Mouse (Mus musculus): ENCODE measurements around the gene Clic1. TPM values are rescaled to one million over a fixed set of nuclear protein-coding genes. Genes with fewer than 3 reads are reported as not detected.
A peak's percentile ranks its signal among the peaks of the same experiment; 100 is the strongest.
"Not testable (repeated sequence)": the region's sequence is repeated elsewhere in the genome, so short reads cannot be mapped to it uniquely, and the experiment has no call there.

Gene Clic1
- polyA plus RNA-seq (2012; ENCODE audit: insufficient read depth, low replicate concordance) = 244 and 373 TPM in 2 replicates

- H3K36me3 ChIP-seq (replicated peaks; ENCODE audit: low read length) = peaks cover 32% of the 10 kb centered on the region
- no peaks in the 10 kb centered on the region for H3K27me3 ChIP-seq (replicated peaks)
- peak within 1 kb of the TSS; percentile 97 for H3K4me3 ChIP-seq (replicated peaks)
- no peaks in the 10 kb centered on the region for H3K9me3 ChIP-seq
- H3K4me1 ChIP-seq = peaks cover 73% of the 10 kb centered on the region
- TF ChIP-seq GATA1 (IDR thresholded peaks at IDR 0.05; ENCODE audit: borderline replicate concordance, low read length) (no peak), FLI1 (IDR thresholded peaks at IDR 0.05; ENCODE audit: low read length) (no peak)
These were observed at the start of gene Clic1 for GRCm38 (mm10) chr17:35049561-35050016. Gene Clic1, plus strand, starts transcription at chr17:35049966.

GRCm38 (mm10) chr17:35000717-35001451, 48.9 kb upstream of the Clic1 start, which contains the start of gene Vars:
Gene Vars, plus strand, starts transcription at chr17:35000987.
- TF ChIP-seq FLI1 (IDR thresholded peaks at IDR 0.05; ENCODE audit: low read length) (peak; percentile 51; the same call in 1 of the 2 replicates), GATA1 (IDR thresholded peaks at IDR 0.05; ENCODE audit: borderline replicate concordance, low read length) (no peak)
- Histone ChIP-seq H3K4me3 (replicated peaks) (peak within 1 kb of the TSS; percentile 100), H3K36me3 (replicated peaks; ENCODE audit: low read length) (peaks cover 56% of the 10 kb centered on the region), H3K9me3 (no peaks in the 10 kb centered on the region), H3K4me1 (peaks cover 78% of the 10 kb centered on the region), H3K27me3 (replicated peaks) (no peaks in the 10 kb centered on the region)

GRCm38 (mm10) chr17:35001452-35002152, 48.2 kb upstream of the Clic1 start:
- peaks cover 56% of the 10 kb centered on the region for H3K36me3 ChIP-seq (replicated peaks; ENCODE audit: low read length)
- TF ChIP-seq FLI1 (IDR thresholded peaks at IDR 0.05; ENCODE audit: low read length) (no peak), GATA1 (IDR thresholded peaks at IDR 0.05; ENCODE audit: borderline replicate concordance, low read length) (no peak)
- H3K9me3 ChIP-seq = no peaks in the 10 kb centered on the region
- no peaks in the 10 kb centered on the region for H3K27me3 ChIP-seq (replicated peaks)
- peaks cover 74% of the 10 kb centered on the region for H3K4me1 ChIP-seq
- H3K4me3 ChIP-seq (replicated peaks) = peak overlapping the region; percentile 100

- no peak for TF ChIP-seq GATA1 (IDR thresholded peaks at IDR 0.05; ENCODE audit: borderline replicate concordance, low read length)
- TF ChIP-seq FLI1 (IDR thresholded peaks at IDR 0.05; ENCODE audit: low read length) = no peak
- H3K36me3 ChIP-seq (replicated peaks; ENCODE audit: low read length) = peaks cover 56% of the 10 kb centered on the region
- peaks cover 70% of the 10 kb centered on the region for H3K4me1 ChIP-seq
- peak overlapping the region; percentile 100 for H3K4me3 ChIP-seq (replicated peaks)
- H3K27me3 ChIP-seq (replicated peaks) = no peaks in the 10 kb centered on the region
- H3K9me3 ChIP-seq = no peaks in the 10 kb centered on the region
These were observed 47.5 kb upstream of the Clic1 start for GRCm38 (mm10) chr17:35002153-35002865.

- no peaks in the 10 kb centered on the region for H3K27me3 ChIP-seq (replicated peaks)
- H3K4me1 ChIP-seq = peaks cover 68% of the 10 kb centered on the region
- peak overlapping the region; percentile 46 for H3K4me3 ChIP-seq (replicated peaks)
- TF ChIP-seq FLI1 (IDR thresholded peaks at IDR 0.05; ENCODE audit: low read length) (no peak), GATA1 (IDR thresholded peaks at IDR 0.05; ENCODE audit: borderline replicate concordance, low read length) (no peak)
- H3K9me3 ChIP-seq = no peaks in the 10 kb centered on the region
- H3K36me3 ChIP-seq (replicated peaks; ENCODE audit: low read length) = peaks cover 56% of the 10 kb centered on the region
These were observed 46.5 kb upstream of the Clic1 start for GRCm38 (mm10) chr17:35003022-35003838.

- H3K36me3 ChIP-seq (replicated peaks; ENCODE audit: low read length) = peaks cover 56% of the 10 kb centered on the region
- TF ChIP-seq GATA1 (IDR thresholded peaks at IDR 0.05; ENCODE audit: borderline replicate concordance, low read length) = no peak
- H3K4me1 ChIP-seq = peaks cover 60% of the 10 kb centered on the region
- no peaks in the 10 kb centered on the region for H3K27me3 ChIP-seq (replicated peaks)
- no peaks in the 10 kb centered on the region for H3K9me3 ChIP-seq
- H3K4me3 ChIP-seq (replicated peaks) = no peak overlapping the region
These were observed 45.6 kb upstream of the Clic1 start for GRCm38 (mm10) chr17:35004075-35004717.

- peak overlapping the region; percentile 12 for H3K4me3 ChIP-seq (replicated peaks)
- no peaks in the 10 kb centered on the region for H3K9me3 ChIP-seq
- no peak for TF ChIP-seq GATA1 (IDR thresholded peaks at IDR 0.05; ENCODE audit: borderline replicate concordance, low read length)
- TF ChIP-seq FLI1 (IDR thresholded peaks at IDR 0.05; ENCODE audit: low read length) = no peak
- H3K36me3 ChIP-seq (replicated peaks; ENCODE audit: low read length) = peaks cover 63% of the 10 kb centered on the region
- peaks cover 51% of the 10 kb centered on the region for H3K4me1 ChIP-seq
- no peaks in the 10 kb centered on the region for H3K27me3 ChIP-seq (replicated peaks)
These were observed 44.6 kb upstream of the Clic1 start for GRCm38 (mm10) chr17:35005158-35005557.

- H3K9me3 ChIP-seq; H3K4me3 ChIP-seq (replicated peaks); H3K27me3 ChIP-seq (replicated peaks): not testable (repeated sequence)
- peaks cover 51% of the 10 kb centered on the region for H3K4me1 ChIP-seq
- peaks cover 71% of the 10 kb centered on the region for H3K36me3 ChIP-seq (replicated peaks; ENCODE audit: low read length)
These were observed 43.9 kb upstream of the Clic1 start for GRCm38 (mm10) chr17:35005902-35006301.
